Mouse (Mus musculus) frontal cortex, postnatal 36 days (tissue): ENCODE measurements at regions not wholly inside any gene's neighbourhood (a gene's known extent, or its start where the extent isn't known, plus 50 kb on each side); places are given as distances from the start of the nearest gene placed in this dataset.
A peak's percentile ranks its signal among the peaks of the same experiment; 100 is the strongest.

Experiments
- DNase-seq, 2 experiments: peaks; one replicate each; pipeline ENCODE4 v3.0.0; 2022; ENCODE audit warnings: low spot score in 2 of 2

GRCm38 (mm10) chr9:61044983-61045382, 250.6 kb downstream of the Uaca start:
- no peak for DNase-seq

- peak; percentile 64 to 68 for DNase-seq
These were observed 252.2 kb downstream of the Uaca start for GRCm38 (mm10) chr9:61046517-61046916.

GRCm38 (mm10) chr9:61047289-61047688, 252.9 kb downstream of the Uaca start:
- no peak for DNase-seq

- no peak for DNase-seq
These were observed 254.2 kb downstream of the Uaca start for GRCm38 (mm10) chr9:61048576-61048975.

- DNase-seq: no peak
These were observed 258.3 kb downstream of the Uaca start for GRCm38 (mm10) chr9:61052621-61053020.

GRCm38 (mm10) chr9:61054427-61054826, 260.1 kb downstream of the Uaca start:
- DNase-seq: peak; percentile 16 to 19

- no peak for DNase-seq
These were observed 261.1 kb downstream of the Uaca start for GRCm38 (mm10) chr9:61055392-61055791.

GRCm38 (mm10) chr9:61055928-61056730, 261.8 kb downstream of the Uaca start:
- DNase-seq: no peak

GRCm38 (mm10) chr9:61056731-61057270, 262.5 kb downstream of the Uaca start:
- DNase-seq: no peak

GRCm38 (mm10) chr9:61059225-61059624, 264.9 kb downstream of the Uaca start:
- DNase-seq: no peak

- DNase-seq: no peak
These were observed 266.6 kb downstream of the Uaca start for GRCm38 (mm10) chr9:61060958-61061357.

- DNase-seq: no peak
These were observed 270.5 kb downstream of the Uaca start for GRCm38 (mm10) chr9:61064714-61065305.

- no peak for DNase-seq
These were observed 275.4 kb downstream of the Uaca start for GRCm38 (mm10) chr9:61069553-61070314.

- DNase-seq: no peak
These were observed 276.0 kb downstream of the Uaca start for GRCm38 (mm10) chr9:61070315-61070707.

- DNase-seq: no peak
These were observed 276.5 kb downstream of the Uaca start for GRCm38 (mm10) chr9:61070861-61071260.

GRCm38 (mm10) chr9:61073482-61073881, 279.1 kb downstream of the Uaca start:
- no peak for DNase-seq

- no peak for DNase-seq
These were observed 280.7 kb downstream of the Uaca start for GRCm38 (mm10) chr9:61075071-61075470.

- no peak for DNase-seq
These were observed 282.8 kb downstream of the Uaca start for GRCm38 (mm10) chr9:61077181-61077580.

- DNase-seq: no peak
These were observed 283.5 kb downstream of the Uaca start for GRCm38 (mm10) chr9:61077807-61078206.

GRCm38 (mm10) chr9:61081474-61082021, 287.2 kb downstream of the Uaca start:
- no peak for DNase-seq

- no peak for DNase-seq
These were observed 287.4 kb upstream of the Tle3 start for GRCm38 (mm10) chr9:61084655-61085230.

GRCm38 (mm10) chr9:61087035-61087434, 285.1 kb upstream of the Tle3 start:
- DNase-seq: no peak
